Mouse (Mus musculus): ENCODE results near the gene Rere. TPM values are rescaled to one million over a fixed set of nuclear protein-coding genes. Genes with fewer than 3 reads are reported as not detected.

Gene Rere
- polyA plus RNA-seq, 1 experiment from 2014 or later, result 39.0 TPM

Other genes with a start within 250 kb of the Rere start
- gene Gpr157, start 194.3 kb upstream of the Rere start, polyA plus RNA-seq (2015; fragmentation: Nextera tagmentation; extraction: Ambion mirVana), result 0.29 and 0.43 TPM in 2 replicates
- 1.8 and 2.7 TPM in 2 replicates for gene Slc2a5, start 162.4 kb upstream of the Rere start, polyA plus RNA-seq (2015; fragmentation: Nextera tagmentation; extraction: Ambion mirVana)
- not detected in 2 replicates for gene Slc2a7, start 132.7 kb upstream of the Rere start, polyA plus RNA-seq (2015; fragmentation: Nextera tagmentation; extraction: Ambion mirVana)
- gene Car6, start 80.3 kb upstream of the Rere start, polyA plus RNA-seq (2015; fragmentation: Nextera tagmentation; extraction: Ambion mirVana), result not detected in 2 replicates
- gene Eno1, start 44.9 kb upstream of the Rere start, polyA plus RNA-seq (2015; fragmentation: Nextera tagmentation; extraction: Ambion mirVana), result 1,025 and 1,119 TPM in 2 replicates

Measured in hindbrain, embryonic 13.5 days (tissue).